Mouse (Mus musculus) central nervous system, embryonic 18 days (tissue): ENCODE measurements around the gene Dixdc1. TPM values are rescaled to one million over a fixed set of nuclear protein-coding genes. Genes with fewer than 3 reads are reported as not detected.

Experiments used
- polyA plus RNA-seq: library from polyadenylated mRNA; depleted of rRNA; stranded (reverse); fragments of >200 nt; gene quantifications from 2 replicates; pipeline ENCODE4 v1.2.3, GENCODE M21; 2012; rRNA removed

The Dixdc1 gene
- 38.1 and 39.0 TPM in 2 replicates for polyA plus RNA-seq

DNA sequence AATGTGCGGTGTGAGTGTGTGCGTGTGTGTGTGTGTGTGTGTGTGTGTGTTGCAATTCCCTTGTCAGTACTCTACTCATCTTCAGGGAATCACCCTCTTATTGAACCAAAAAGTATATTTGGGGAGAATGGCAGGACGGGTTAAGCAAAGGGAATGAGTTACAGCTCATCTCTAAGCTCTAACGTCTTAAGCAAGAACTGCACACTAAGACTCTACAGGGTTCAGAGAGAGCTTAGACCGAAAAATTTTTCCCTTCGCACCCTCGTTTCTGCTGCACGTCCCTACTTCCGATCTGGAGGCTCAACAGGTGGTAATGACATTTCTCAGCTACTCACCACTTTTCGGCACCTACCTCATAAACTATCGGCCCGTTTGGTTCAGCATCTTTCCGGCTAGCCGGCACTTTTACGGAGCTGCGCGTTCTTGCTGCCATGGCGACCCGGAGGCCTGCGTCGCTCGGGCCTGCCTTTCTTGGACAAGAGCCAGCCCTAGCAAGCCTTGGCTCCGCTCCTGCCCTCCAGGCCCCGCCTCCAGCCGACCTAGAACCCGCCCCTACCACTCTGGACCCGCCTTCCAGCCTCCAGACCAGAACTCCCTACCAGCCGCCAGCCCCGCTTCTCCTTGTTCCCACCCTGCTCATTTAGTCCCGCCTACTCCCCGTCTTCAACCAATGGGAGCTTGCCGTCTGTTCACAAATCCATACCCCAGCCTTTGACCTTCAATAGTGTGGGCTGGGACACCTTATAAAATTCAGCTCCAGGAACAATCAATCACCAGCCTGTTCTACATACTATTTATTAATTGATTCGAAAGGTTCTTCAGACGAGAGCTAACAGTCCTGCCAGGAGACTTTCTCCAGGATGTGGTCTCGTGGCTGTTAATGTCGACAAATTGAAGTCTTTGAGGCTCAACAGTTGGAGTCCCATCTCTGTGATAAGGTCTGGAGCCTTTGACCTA is at the start of gene Dixdc1:
TSS of gene Dixdc1 (minus strand) at position 604 of the 957 bp plus-strand sequence.

DNA sequence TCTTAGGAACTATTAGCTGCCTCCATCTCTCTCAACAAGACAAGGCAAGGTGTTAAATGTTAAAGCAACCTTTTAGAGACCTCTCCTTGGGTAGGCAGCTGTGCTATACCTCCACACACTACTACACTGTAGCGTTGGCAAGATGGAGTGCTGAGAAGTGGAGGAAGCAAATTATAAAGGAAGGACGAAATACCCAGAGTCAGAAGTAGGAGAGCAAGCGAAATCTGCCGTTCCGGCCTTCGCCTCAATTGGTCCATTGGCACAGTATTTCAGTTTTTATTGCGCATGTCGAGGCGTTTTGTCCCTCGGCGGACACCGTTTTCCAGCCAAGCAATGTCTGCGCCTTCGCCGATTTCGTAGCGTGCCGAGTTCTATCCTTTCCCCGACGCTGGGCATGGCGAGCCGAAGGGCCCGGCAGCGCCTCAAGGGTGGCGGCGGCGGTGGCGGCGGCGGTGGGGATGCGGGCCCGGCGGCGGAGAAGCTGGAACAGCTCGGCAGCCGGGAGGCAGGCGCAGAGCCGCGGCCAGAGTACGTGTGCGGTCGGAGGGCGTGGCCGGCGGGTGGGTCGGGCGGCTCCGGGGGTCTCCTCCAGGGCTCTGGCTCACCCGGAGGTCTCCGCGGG is 35.8 kb upstream of the Dixdc1 start, which contains the start of the genes Alg9 and 1110032A03Rik:
TSS of gene Alg9 (plus strand) at position 29 of the 622 bp plus-strand sequence.
TSS of gene 1110032A03Rik (minus strand) at position 530 of the 622 bp plus-strand sequence.

DNA sequence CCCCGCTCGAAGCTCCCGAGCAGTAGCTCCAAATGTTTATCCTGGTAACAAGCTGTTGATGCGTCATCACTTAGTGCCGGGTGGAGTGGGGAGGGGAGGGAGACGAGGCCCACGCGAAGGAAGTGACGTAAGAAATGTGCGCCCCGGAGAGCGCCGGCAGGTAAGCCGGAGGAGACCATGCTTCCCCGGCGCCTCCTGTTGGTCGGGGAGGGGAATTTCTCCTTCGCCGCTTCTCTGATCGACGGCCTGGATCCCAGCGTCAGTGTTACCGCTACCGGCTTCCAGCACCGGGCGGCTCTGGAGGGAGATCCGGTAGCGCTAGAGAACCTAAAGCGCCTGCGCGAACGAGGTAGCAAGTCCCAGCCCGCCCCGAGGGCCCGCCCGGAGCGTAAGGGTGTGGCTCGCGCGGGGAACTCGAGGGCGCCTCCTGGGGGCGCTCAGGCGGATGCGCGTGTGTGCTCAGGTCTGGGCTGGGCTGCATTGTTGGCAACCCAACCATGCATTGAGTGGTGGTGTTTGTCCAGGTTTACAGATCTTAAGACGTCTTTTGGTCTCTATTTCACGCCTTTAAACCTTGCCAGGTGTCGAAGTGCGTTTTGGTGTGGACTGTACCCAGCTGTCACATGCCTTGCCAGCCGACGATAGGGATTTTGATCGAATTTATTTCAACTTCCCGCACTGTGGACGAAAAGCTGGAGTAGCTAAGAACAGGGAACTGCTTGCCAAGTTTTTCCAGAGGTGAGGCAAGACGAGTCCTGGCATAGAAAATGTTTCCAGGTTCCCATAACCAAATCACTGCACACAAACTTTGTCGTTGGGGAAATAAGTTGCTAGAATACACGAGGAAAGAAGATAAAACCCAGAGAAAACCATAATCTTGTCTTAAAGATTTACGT is 29.0 kb upstream of the Dixdc1 start, which contains the start of gene Fdxacb1:
TSS of gene Fdxacb1 (plus strand) at position 130 of the 896 bp plus-strand sequence.

GRCm38 (mm10) chr9:50752054-50752602 is 12.8 kb upstream of the Dixdc1 start, which contains the start of gene Hspb2:
Gene Hspb2 (minus strand): TSS chr9:50752354.

GRCm38 (mm10) chr9:50751323-50751722 is 12.0 kb upstream of the Dixdc1 start, which contains the start of gene Cryab:
Gene Cryab (plus strand): TSS chr9:50751325.

GRCm38 (mm10) chr9:50746214-50746677 is 6.9 kb upstream of the Dixdc1 start, which contains the start of gene 2310030G06Rik:
Gene 2310030G06Rik (minus strand): TSS chr9:50746536.

DNA sequence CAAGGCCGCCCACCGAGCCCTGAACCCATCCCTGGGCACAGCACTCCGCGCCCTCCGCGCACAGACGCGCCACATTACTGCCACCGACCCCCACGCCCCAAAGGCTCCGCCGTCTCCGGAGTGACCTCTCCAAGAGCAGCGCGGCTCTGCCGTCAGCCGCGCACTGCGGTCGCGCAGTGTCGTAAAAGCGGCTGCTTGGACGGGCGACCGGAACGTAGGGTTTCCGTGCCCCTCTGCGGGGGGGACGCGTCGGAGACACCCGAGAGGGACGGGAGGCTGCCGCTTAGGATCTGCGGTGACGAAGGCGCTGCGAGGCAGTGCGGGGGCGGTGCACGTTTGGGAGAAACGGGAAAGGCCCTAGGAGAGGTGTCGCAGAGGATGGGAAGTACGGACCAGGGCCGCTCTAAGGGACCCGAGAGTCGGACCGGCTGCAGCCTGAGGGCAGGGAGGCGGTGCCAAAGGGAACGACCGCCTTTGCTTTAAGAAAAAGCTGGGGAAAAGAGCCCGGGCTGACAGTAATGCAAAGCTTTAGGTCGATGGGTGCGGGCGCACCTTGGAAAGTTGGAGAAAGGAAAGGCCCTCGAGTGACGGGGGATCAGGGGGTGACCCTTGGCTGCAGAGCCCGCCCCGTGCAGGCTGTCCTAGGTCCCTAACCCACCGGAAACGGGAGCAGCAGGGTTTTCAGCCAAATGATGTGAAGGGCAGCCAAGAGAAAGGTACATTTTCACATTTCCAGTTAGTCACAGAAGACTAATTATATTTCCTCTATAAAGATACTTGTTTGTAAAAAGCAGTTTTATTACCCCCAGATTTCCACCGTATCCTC is 79.7 kb downstream of the Dixdc1 start, which contains the start of gene Dlat:
TSS of gene Dlat (minus strand) at position 389 of the 826 bp plus-strand sequence.

GRCm38 (mm10) chr9:50616766-50617603 is 122.3 kb downstream of the Dixdc1 start, which contains the start of the genes Pih1d2 and Nkapd1:
Gene Pih1d2 (plus strand): TSS chr9:50617321.
Gene Nkapd1 (minus strand): TSS chr9:50617464.

Other genes starting within 250 kb of the Dixdc1 start
- gene Plet1, start 245.0 kb downstream of the Dixdc1 start, polyA plus RNA-seq = 0.25 and 4.2 TPM in 2 replicates
- gene Pts, start 210.8 kb downstream of the Dixdc1 start, polyA plus RNA-seq = 76.7 and 86.3 TPM in 2 replicates
- 21.4 and 23.9 TPM in 2 replicates for gene Il18, start 184.7 kb downstream of the Dixdc1 start, polyA plus RNA-seq
- gene Bco2, start 184.3 kb downstream of the Dixdc1 start, polyA plus RNA-seq = 0.55 and 0.57 TPM in 2 replicates
- not detected in 2 replicates for gene Tex12, start 178.2 kb downstream of the Dixdc1 start, polyA plus RNA-seq
- gene Sdhd, start 135.7 kb downstream of the Dixdc1 start, polyA plus RNA-seq = 170 and 192 TPM in 2 replicates
- 424 and 466 TPM in 2 replicates for gene Timm8b, start 135.6 kb downstream of the Dixdc1 start, polyA plus RNA-seq
- 3.7 and 4.0 TPM in 2 replicates for gene Pih1d2, start 122.2 kb downstream of the Dixdc1 start, polyA plus RNA-seq
- gene Nkapd1, start 122.1 kb downstream of the Dixdc1 start, polyA plus RNA-seq = 19.6 and 20.6 TPM in 2 replicates
- gene Dlat, start 79.7 kb downstream of the Dixdc1 start, polyA plus RNA-seq = 34.1 and 40.0 TPM in 2 replicates
- gene 2310030G06Rik, start 7.0 kb upstream of the Dixdc1 start, polyA plus RNA-seq = 1.8 and 2.2 TPM in 2 replicates
- gene Cryab, start 11.8 kb upstream of the Dixdc1 start, polyA plus RNA-seq = 16.1 and 19.3 TPM in 2 replicates
- 1.3 and 4.1 TPM in 2 replicates for gene Hspb2, start 12.8 kb upstream of the Dixdc1 start, polyA plus RNA-seq
- gene Fdxacb1, start 28.7 kb upstream of the Dixdc1 start, polyA plus RNA-seq = 7.5 and 7.8 TPM in 2 replicates
- gene Alg9, start 35.5 kb upstream of the Dixdc1 start, polyA plus RNA-seq = 51.7 and 53.4 TPM in 2 replicates
- 45.9 and 48.9 TPM in 2 replicates for gene 1110032A03Rik, start 36.0 kb upstream of the Dixdc1 start, polyA plus RNA-seq
- 29.6 and 31.7 TPM in 2 replicates for gene Ppp2r1b, start 105.8 kb upstream of the Dixdc1 start, polyA plus RNA-seq